Mouse (Mus musculus): ENCODE results near the gene G6pc3.

G6pc3 gene

DNA sequence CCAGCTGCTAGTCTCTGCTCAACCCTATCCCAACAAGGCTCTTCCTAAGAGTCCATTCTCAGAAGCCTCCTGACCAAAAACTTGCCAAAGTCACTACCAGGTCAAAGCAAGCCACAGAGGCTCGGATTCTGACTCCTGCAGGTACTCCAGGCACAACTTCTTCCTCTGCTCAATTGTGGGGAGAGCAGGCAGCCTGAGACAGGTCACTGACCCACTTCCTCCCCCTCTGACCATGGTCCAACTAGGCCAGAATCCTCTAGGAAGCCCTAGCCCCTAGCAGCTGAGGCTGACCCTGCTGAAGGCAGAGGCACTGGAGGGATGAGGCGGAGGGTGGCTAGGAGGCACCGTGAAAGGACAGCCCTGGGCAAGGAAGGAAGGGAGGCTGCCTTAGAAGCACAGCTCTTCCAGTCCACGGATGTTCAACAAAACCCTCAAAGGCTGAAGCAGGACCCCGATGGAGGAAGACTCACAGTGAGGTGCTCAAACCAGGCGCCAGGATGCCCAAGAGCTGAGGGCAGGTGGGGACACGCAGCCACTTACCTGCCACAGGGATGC, 28.5 kb downstream of the G6pc3 start:
- in situ Hi-C loops (cut with MboI, MseI), result no loop called here

DNA sequence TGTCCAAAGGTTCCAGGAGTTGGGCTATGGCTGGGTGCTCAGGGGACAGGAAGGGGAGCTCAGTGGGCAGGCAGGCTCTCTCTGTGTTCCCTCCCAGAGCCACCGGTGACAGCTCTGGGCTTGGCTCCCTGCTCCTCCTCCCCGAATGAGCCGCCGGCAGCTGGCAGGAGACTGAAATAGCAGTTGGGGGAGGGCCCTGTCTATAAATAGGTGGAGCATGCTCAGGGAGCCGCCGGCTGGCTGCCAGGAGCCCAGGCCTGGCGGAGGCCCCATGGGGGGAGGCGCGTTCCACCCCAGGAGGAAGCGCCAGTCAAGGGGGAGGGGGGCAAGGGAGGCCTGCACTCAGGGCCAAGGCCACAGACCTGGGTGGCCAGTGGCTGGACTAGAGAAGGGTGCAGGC, 29.4 kb downstream of the G6pc3 start:
- in situ Hi-C loops (cut with MboI, MseI), result no loop called here

GRCm38 (mm10) chr11:102219247-102219993, 30.0 kb downstream of the G6pc3 start:
- in situ Hi-C loops (cut with MboI, MseI), result no loop called here

DNA sequence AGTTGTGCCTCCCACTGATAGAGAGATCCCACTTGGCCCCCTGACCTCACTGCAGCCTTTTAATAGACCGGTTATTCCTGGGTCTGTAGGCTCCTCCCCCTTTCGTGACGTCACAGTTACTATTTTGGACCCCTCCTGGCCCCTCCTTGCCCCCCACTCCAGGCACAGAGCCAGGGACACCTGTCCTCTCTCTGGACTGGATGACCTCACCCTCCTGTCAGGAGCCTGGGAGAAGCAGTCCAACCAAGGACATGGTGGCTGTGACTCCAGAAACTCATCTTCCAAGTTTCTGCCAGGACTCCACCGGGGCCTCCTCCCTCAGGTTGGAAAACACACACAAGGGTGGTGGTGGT, 30.6 kb downstream of the G6pc3 start:
- in situ Hi-C loops (cut with MboI, MseI), result no loop called here

DNA sequence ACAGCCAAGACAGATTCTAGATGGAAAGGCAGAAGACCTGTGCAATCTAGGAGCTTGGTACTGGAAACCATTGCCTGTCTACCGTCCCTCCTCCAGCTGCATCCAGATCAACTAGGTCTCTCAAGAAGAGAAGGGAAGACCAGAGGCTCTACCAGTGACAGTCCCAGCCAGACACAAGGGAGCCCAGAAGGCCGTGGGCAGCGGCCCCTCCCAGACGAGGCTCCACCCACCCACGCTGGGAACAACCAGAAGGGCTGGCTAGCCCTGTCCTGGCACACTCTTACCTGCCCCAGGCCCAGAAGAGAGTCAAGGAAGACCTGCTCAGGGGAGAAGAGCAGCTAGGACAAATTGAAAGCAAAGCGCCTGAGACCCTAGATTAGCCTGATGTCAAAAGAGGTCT, 31.0 kb downstream of the G6pc3 start:
- in situ Hi-C loops (cut with MboI, MseI), result no loop called here

DNA sequence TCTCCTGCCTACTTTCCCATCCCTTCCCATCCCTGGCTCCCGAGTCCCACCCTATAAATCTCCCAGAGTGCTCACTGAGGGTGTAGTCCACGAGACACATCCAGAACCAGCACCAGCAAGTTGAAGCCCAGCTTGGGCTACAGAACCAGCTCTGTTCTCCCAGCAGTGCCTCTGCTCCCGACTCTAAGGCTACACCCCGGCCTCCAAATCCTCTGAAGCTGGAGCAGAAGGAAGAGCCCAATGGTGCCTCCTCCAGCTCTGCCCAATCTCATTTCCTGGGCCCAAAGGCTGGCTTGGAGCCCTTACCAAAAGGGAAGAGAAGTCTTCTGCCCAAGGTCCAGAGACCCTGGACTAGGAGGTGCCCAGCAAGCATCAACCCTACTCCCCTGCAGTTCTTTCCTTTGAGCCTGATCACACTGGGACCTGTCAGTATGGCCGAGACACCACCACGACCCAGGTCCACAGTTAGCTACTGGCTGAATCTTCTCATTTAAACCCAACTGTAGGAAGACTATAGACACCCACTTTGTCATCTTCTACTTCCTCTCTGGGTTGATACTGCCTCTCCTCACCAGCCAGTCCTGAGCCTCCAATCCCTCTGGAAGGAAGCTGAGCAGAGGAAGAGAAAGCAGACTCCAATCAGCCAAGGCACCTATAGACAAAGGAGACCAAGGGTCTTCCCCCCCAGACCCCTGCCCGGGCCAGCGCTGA, 32.0 kb downstream of the G6pc3 start:
- in situ Hi-C loops (cut with MboI, MseI), result no loop called here

DNA sequence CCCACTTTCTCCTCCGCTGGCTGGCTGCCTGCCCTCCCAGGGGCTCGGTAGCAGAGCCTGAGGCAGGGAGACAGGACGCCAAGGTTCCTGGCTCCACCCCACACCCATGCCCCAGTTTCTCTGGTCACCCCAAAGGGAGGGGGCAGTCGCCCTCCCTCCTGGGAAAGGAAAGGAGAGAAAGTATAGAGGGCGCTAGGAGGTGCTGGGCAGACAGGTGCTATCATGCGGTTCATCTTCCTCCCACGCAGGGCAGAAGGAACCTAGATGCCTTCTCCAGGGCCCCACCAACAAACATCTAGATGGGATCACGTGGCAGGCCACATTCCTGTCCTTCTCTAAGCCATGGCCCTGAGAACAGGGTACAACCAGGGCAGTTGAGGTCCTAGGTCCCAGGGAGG, 32.5 kb downstream of the G6pc3 start:
- in situ Hi-C loops (cut with MboI, MseI), result no loop called here

GRCm38 (mm10) chr11:102223166-102223565, 33.7 kb downstream of the G6pc3 start:
- in situ Hi-C loops (cut with MboI, MseI), result no loop called here

- in situ Hi-C loops (cut with MboI, MseI), result loop anchor here (5.0 kb wide), 2 partner anchors 32 to 67 kb away; partner anchors contain the start of gene Tmem101
Observed at GRCm38 (mm10) chr11:102224686-102225085, 35.3 kb downstream of the G6pc3 start.

- in situ Hi-C loops (cut with MboI, MseI), result loop anchor here (5.0 kb wide), 2 partner anchors 33 to 68 kb away; partner anchors contain the start of gene Tmem101
Observed at GRCm38 (mm10) chr11:102225221-102225620, 35.8 kb downstream of the G6pc3 start.

- in situ Hi-C loops (cut with MboI, MseI), result loop anchor here (5.0 kb wide), 2 partner anchors 34 to 69 kb away; partner anchors contain the start of gene Tmem101
Observed at GRCm38 (mm10) chr11:102226067-102226978, 36.9 kb downstream of the G6pc3 start.

DNA sequence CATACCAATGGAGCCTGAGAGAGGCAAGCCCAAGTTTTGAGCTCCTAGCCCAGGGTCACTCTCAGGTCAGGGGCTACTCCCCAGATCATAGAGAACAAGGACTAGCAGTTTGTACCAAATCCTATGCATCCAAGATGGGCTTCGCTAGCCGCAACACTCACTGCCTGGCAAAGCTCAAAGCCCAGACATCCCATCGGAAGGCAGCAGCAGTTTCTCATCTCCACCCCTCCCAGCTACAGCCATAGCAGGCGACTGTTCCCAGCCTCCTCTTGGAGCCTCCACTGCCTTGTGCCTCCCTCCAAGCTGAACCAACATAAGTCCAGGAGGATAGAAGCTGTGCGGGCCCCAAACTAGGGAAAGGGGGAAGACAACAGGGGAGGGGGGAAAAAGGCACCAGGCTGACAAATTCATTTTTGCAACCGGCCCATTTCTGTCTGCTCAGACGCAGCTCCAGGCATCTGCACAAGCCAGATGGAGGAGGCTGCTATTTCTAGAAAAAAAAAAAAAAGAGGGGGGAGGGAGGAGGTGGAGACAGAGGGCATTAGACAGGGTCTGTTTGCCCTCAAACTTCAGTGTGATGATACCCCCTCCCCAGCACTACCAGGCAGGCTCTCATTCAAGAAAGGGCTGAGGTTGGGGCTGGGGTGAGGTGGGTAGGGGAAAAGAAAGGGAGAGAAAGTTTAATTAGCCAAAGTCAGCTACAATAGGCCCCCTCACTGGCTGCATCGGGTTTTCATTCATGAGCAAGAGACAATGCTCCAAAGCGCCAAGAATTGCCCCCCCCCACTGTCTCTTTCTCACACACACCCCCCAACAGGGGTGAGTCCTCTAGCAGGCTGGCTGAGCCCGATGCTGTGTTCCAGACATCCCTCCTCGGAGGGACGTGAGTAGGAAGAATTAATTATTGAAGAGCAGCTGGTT, 38.1 kb downstream of the G6pc3 start:
- in situ Hi-C loops (cut with MboI, MseI), result loop anchor here (5.0 kb wide), 2 partner anchors 35 to 70 kb away; partner anchors contain the start of gene Tmem101

- in situ Hi-C loops (cut with MboI, MseI), result loop anchor here (5.0 kb wide), 2 partner anchors 36 to 71 kb away; partner anchors contain the start of gene Tmem101
Observed at GRCm38 (mm10) chr11:102228191-102228545, 38.7 kb downstream of the G6pc3 start.

GRCm38 (mm10) chr11:102228646-102229268, 39.3 kb downstream of the G6pc3 start:
- in situ Hi-C loops (cut with MboI, MseI), result loop anchor here (5.0 kb wide), 2 partner anchors 36 to 71 kb away; partner anchors contain the start of gene Tmem101

GRCm38 (mm10) chr11:102229331-102229953, 40.0 kb downstream of the G6pc3 start:
- in situ Hi-C loops (cut with MboI, MseI), result loop anchor here (5.0 kb wide), 2 partner anchors 37 to 72 kb away; partner anchors contain the start of gene Tmem101

DNA sequence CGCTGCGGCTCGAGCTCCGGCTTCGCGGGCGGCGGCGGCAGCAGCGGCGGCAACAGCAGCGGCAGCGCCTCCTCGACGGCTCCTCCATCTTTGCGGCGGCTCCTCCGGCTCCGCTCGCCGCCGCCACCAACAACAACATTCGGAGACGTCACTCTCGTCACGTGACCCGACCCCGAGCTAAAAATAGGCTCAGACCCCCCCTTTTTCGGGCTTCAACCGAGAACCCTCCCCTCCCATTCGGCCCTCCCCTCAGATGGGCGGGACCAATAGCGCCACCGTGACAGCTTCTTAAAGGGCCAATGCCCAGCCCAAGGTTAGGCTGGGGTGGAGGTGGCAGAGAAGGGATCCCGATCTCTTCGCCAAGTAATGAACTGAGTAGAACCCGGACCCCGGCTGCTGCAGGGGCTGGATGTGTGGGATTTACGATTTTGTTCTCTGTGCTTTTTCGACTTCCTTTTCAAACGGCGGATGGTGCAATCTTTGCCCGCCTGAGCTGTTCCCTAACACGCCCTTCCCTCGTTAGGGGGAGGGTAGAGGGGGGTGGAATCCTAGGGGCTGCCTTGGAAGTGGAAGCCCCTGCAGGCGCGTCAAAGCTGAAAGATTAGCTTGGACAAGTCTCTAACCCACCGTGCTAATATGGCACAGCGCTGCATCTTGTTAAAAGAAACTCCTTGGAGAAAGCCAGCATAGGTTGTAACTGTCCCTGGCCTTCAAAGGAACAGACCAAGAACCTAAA, 40.8 kb downstream of the G6pc3 start, which contains the start of gene Hdac5:
TSS of gene Hdac5 (minus strand) at position 161 of the 736 bp plus-strand sequence.
- in situ Hi-C loops (cut with MboI, MseI), result no loop called here

GRCm38 (mm10) chr11:102236022-102236421, 46.6 kb downstream of the G6pc3 start:
- in situ Hi-C loops (cut with MboI, MseI), result no loop called here

GRCm38 (mm10) chr11:102240636-102241035, 51.2 kb downstream of the G6pc3 start:
- in situ Hi-C loops (cut with MboI, MseI), result no loop called here
